Mouse (Mus musculus) hematopoietic stem cell, adult 5-6 weeks (primary cell): ENCODE results near the gene Nog. TPM values are rescaled to one million over a fixed set of nuclear protein-coding genes. Genes with fewer than 3 reads are reported as not detected.

ENCODE experiments used
- ATAC-seq, 2 experiments: fragments of 125-278 bp in 1 of 2; replicated peaks in 1 of 2; 2 replicates each; pipeline ENCODE4 v1.8.0; 2016 to 2017; ENCODE audit warnings: inconsistent platforms in 2 of 2, mild to moderate bottlenecking in 2 of 2, moderate number of reproducible peaks in 2 of 2, low read depth in 1 of 2, moderate TSS enrichment in 1 of 2; ENCODE audit not compliant: low FRiP score in 2 of 2, poor library complexity in 2 of 2, severe bottlenecking in 2 of 2, insufficient read depth in 1 of 2, low TSS enrichment in 1 of 2
- total RNA-seq: library from RNA; stranded (forward); fragments of 172-1452, 232-1000 nt; gene quantifications from 2 replicates; pipeline ENCODE4 v1.2.3, GENCODE M21; 2017

Nog gene
- total RNA-seq, 1 experiment from 2014 or later, result not detected

DNA sequence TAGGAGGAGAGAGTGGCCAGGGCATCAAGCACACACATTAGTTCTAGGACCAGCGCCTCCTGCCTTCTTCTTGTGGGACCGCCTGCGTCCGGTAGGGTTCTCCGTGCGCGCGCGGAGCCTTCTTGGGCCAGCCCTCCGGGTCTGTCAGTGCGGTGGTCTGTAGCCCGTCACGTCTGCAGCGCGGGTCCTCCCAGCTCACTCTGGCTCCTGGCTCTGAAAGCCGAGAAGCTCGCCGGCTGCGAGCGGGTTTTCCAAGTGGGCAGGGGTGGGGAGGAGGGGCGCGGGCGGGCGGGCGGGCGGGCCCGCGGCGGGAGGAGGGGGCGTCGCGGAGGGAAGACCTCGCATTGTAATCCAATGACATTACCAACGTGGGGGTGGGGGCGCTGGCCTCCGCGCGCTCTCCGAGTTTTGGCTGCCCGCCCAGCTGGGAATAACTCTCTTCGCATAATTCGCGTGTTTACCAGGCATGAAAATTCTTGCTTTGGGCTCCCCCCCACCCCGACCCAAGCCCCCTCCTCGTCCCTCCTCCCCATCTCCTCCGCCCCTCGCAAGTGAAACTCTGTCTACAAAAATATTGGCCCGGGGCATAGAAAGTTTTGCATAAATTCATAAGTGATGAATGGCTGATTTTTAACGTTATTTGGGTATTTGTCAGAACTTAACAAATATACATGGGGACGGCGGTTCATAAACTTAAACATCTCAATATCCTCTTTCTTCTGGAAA is 3.7 kb downstream of the Nog start:
- ATAC-seq, result peak; percentile 40 to 43; a peak in 2 of 4 replicates

DNA sequence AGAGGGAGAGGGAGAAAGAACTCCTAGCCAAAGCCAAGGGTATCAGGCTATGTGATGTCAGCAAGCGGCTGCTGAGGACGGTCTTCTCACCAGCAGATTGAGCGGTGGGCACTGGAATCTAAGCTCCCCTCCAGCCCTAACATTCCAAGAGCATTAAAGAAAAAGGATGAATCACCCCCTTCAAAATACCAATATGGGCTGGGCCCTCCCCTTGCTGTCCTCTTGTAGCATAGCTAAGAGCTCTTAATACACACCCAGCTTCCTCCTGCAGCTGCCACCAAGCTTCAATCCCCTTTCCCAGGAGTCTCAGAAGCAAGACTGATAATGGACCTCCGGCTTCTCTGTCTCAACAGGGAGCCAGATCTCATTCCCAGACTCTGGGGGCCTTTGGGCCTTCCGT is 4.6 kb downstream of the Nog start:
- ATAC-seq, result no peak

DNA sequence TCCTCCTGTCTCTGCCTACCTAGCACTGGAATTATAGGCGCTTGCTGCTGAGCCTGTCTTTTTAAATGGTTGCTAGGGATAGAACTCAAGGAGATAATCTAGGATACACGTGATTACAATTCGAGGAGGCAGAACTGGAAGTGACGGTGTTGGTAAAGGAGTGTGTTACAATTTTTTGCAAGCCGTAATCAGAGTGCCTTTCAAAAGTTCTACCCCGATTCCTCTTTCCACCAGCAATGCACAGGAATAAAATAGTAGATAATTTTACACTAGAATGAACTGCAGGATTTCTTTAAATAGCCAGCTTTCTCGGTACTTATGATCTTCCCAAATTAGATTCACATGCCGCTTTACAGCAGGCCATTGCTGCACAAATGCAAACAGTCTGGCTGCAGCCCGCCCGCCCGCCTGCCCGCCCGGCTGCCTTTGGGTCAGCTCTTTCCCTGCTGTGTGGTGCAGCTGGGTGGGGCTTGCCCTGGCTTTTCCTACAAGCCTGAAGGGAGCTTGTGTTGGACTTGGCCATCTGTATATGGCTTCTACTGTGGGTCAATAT is 32.2 kb downstream of the Nog start:
- no peak for ATAC-seq

DNA sequence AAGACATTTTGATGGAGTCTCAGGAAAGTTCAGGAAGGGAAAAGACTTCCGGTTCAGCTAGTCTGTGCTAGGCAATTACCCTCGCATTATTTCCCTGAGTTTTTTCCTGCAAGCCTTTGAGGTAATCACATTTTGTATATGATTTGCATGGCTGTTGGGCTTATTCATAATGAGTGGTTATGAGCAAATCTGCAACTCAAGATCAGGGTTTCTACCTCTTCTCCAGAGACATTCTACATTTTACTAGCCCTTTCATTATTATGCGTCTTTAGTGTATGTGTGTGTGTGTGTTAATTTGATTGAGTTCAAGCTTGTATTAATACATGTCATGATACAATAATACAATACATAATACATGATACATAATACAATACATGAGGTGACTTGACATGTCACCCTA is 34.6 kb downstream of the Nog start:
- ATAC-seq, result no peak

DNA sequence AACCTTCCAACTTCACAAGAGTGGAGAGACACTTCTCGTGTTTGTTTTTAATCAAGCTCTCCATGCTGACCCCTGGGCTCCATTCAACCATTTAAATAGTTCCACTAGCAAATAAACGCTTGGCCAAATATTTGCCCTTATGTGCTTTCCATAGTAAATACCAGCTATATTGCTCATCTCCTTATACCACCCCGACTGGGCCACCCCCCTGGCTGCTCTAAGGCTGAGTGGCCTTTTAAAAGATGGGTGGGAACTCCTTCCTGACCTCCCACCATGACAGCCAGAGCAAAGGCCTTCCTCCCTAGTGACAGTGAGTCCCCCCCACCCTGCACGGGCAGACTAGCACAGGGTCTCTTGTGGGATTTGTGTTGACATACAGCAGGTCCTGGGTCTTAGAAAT is 37.1 kb downstream of the Nog start:
- no peak for ATAC-seq

DNA sequence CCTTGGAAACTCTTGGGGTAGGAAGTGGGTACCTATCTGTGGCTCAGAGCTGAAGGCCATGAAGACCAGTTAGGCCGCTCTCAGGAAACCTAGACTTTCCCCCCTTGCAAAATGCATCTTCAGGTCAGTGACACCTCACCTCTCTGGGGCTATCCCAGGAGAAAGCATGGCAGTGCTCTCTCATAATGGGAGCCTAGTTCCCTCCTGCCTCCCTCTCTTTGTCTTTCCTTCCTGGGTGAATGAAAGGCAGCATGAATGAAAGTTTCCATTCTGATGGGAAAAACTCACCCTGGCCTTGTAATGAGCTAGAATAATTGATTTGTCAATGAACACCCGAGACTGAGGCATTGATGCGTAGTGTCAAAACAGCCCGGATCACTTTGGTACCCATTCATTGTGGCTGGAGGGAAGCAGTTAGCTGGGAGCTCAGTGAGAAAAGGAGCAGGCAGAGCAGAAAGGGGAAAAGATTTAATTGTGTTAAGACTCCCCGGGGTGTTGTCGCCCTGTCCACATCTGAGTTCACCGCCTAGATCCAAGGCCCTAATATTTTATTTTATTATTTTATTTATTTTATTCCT is 42.7 kb downstream of the Nog start:
- ATAC-seq, result no peak

DNA sequence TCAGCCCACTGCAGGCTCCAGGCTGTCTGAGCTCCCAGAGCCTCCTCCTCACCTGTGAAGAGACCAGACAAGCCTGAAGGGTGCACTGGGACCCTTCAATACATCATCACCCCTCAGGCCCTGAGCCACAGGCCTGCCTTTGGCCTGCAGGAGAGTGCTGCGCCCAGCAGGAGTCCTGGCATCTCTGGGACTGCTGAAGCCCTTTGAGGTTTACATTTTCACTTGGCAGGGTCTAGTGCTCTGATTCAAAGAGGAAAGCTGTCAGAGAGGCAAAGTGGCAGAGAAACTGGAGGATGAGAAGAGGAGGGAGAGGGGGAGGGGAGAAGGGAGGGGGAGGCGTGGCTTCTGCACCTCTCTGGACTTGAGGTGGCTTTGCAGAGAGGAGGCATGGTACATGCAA is 44.2 kb downstream of the Nog start:
- no peak for ATAC-seq

DNA sequence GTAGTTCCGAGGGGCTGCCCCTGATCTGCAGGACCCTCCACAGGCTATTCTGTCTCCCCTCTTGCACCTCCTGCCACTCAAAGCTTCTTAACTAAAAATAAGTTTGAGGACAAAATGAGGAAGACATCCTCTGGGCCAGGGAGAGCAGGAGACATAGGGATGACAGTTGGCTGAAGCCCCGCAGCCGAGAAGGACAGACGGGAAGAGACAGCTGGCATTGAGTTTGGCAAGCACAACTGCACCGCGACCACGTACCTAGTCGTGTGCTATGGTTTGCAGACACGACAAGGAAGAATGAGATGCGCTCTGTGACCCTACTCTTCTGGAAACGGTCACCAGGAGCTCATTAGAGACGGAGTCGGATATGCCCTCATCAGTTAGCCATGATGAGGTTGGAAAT is 48.2 kb downstream of the Nog start:
- ATAC-seq, result no peak

Other genes starting within 250 kb of the Nog start
- gene Dgke, start 235.5 kb downstream of the Nog start, total RNA-seq, result 9.5 and 10.2 TPM in 2 replicates
- not detected in 2 replicates for gene Gm525, start 228.5 kb downstream of the Nog start, total RNA-seq